Mouse (Mus musculus) cerebellum, adult 8-10 months (tissue): ENCODE measurements around the gene Uso1.
"Not testable (repeated sequence)": the region's sequence is repeated elsewhere in the genome, so short reads cannot be mapped to it uniquely, and the experiment has no call there.

Source experiments
- DNase-seq: peaks from one replicate; pipeline ENCODE4 v3.0.0; 2022

The Uso1 gene

GRCm38 (mm10) chr5:92127751-92128150 is 10.0 kb upstream of the Uso1 start:
- DNase-seq, result no peak

GRCm38 (mm10) chr5:92128570-92128969 is 9.2 kb upstream of the Uso1 start:
- DNase-seq, result no peak

GRCm38 (mm10) chr5:92129321-92129768 is 8.4 kb upstream of the Uso1 start:
- DNase-seq, result no peak

DNA sequence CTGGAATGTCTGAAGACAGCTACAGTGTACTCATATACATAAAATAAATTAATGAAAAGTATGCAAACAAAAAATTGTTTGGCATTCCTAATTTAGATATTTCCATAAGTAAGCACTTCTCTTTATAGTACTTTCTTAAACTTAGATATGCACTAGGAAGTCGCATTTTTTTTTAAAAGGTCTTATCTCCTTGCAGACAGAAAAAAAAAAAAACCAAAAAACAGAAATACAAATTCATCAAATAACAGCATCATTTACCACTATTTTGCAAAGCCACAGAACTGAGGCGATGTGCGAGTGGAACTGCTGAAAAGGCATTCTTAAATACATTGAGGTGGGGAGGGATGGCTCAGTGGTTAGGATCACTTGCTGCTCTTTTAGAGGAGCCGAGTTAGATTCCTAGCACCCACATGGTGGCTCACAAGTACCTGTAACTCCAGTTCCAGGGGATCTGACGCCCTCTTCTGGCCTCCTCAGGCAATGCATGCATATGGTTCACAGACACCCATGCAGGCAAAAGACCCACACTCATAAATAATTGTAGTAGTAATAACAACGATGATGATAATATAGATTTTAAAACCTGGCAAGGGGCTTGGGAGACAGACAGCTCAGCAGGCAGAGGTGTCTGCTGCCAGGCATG is 7.6 kb upstream of the Uso1 start:
- DNase-seq, result no peak

GRCm38 (mm10) chr5:92132127-92132526 is 5.6 kb upstream of the Uso1 start:
- no peak for DNase-seq

- not testable (repeated sequence) for DNase-seq
Measured at GRCm38 (mm10) chr5:92133006-92133405, 4.7 kb upstream of the Uso1 start.

GRCm38 (mm10) chr5:92134934-92135333 is 2.8 kb upstream of the Uso1 start:
- no peak for DNase-seq

GRCm38 (mm10) chr5:92136536-92137238 is 1.1 kb upstream of the Uso1 start:
- peak; percentile 16 for DNase-seq

- DNase-seq, result peak; percentile 52
Measured at GRCm38 (mm10) chr5:92138093-92138621, 419 bp downstream of the Uso1 start.

GRCm38 (mm10) chr5:92139191-92139590 is 1.5 kb downstream of the Uso1 start:
- DNase-seq, result no peak

DNA sequence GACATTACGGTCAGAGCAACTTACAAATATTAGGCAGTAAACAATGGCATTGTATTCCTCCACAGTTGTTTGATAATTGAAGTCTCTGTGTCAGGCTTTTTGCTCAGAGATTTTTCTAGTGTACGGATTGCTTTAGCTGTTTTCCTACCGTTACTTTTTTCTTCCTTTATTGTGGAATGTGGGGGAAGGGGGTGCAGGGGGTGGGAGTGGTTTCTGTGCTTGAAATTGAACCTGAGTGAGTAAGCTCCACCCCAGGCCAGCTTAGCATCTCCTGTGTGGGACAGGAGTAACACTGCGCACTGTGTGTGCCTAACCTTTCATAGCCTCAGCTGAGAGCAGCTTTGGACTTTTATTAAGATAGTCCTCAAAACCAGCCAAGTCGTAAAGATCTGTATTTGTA is 4.0 kb downstream of the Uso1 start:
- no peak for DNase-seq

- no peak for DNase-seq
Measured at GRCm38 (mm10) chr5:92142481-92142880, 4.7 kb downstream of the Uso1 start.

GRCm38 (mm10) chr5:92143665-92144064 is 5.9 kb downstream of the Uso1 start:
- DNase-seq, result no peak

GRCm38 (mm10) chr5:92144954-92145708 is 7.4 kb downstream of the Uso1 start:
- DNase-seq, result no peak

DNA sequence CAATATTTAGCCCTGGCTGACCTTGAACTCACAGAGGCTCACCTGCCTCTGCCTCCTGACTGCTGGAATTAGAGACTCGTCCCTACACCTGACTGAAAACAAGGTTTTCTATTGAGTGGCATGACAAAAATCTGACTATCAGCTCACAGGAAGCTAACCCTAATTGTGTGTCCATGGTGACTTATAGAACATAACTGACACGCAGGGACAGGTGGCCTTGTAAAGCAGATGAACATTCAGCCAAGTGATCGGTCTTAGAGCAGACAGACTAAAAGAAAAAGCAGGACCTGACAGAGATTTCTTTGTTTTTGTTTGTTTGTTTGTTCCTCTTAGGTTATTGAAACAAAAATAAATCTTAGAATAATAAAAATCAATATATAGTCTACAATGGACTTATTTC is 10.5 kb downstream of the Uso1 start:
- no peak for DNase-seq

DNA sequence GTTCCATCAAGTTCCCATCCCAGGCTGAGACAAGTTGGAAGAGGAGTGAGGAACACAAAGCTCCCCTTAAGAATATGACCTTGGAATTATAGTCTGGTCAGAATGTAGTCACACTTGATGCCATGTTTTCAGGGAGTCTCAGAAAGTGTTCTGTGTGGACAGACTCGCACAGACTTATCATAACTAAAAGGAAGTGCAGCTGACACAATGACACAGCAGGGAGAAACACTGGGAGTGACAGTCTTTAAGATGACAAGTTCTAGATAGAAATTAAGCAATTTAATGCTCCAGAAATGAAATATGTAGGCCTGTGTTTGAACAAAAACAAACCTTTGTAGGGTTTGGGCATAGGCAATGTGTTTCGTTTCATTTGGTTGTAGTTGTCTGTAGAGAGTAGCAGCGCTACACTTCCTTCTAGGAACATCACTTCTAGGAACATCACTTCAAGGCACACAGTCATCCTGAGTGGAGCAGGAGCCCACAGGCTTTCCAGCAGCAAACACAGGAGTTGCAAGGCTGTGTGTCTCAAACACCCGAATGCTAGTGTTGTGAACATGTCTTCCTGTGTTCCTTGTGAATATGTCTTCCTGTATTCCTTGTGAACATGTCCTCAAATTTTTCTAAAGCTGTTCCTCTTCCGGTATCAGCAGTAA is 11.7 kb downstream of the Uso1 start:
- DNase-seq, result no peak

DNA sequence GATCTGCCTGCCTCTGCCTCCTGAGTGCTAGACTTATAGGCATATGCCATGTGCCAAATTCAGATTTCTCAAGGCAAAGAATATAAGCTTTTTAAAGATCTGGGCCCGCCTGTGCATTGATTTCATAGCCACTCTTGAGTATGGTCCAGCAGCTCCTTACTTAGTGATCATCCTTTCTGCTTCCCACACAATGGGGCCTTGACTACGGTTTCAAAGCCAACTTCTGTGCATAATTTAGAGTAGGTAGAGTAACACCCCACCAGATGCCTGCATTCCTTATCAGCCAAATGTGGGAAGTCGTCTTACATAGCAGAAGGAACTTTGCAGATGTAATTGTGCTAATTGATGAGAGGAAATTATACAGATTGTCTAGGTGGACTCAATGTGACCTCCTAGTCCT is 17.1 kb downstream of the Uso1 start:
- DNase-seq, result no peak

GRCm38 (mm10) chr5:92165976-92166375 is 28.2 kb downstream of the Uso1 start:
- no peak for DNase-seq

DNA sequence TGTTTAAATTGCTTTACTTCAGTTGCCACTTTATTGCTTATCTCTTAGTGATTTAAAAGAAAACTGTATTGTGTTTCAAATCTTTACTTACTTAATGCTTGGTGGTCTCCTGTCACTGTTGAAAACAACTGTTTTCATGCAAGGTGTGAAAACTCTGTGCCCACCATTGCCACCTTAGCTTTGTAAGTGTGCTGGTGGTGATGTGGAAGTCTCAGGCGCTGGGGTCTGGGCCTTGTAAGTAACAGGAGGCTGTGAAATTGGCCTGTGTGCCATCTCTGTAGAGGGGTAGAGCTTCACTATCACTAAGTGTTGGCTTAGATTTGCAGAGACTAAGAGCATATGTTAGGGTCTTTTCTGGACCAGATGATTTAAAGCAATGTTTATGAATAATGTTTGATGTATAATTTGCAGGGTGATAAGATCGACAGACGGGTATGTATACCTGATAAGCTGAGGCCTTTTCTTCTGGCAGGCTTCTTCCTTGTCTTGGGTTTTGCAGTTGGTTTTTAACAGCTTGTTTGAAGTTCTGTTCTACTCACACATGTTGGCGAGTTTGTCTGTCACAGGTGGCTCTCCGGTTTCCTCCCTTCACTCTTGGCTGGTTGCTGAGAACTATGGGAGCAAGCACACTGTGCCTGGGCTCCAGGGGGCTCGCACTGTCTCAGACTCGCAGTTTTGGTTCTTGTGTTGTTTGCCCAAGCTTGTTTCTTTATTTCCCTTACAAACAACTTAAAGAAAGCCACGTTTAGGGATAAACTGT is 45.5 kb downstream of the Uso1 start:
- DNase-seq, result no peak

DNA sequence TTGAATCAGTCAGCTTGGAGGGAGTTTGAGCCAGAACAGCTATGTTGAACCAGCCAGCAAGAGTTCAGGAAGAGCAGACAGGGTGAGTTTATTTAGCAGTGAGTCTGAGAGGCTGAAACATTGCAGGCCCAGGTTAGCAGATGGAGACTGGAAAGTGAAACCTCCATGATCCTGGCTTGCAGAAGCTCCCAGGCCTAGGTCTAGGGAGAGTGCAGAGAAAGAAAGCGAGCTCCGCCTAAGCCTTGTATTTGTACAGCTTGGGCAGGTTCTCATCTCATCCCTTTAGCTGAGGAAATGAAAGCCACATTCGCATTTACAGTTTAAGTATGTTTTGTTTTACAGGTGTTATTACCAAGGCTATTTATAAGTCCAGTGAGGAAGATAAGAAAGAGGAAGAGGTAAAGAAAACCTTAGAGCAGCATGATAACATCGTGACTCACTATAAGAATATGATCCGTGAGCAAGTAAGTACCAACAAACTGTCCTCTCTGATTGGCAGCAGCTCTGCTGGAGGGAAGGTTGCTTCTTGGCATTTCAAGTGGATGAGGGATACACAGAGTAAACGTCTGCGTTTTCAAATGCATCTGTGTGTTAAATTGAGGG is 51.2 kb downstream of the Uso1 start:
- no peak for DNase-seq

GRCm38 (mm10) chr5:92195716-92196115 is 58.0 kb downstream of the Uso1 start:
- not testable (repeated sequence) for DNase-seq
